Mouse (Mus musculus): ENCODE results near the gene 1700028K03Rik.

The 1700028K03Rik gene

DNA sequence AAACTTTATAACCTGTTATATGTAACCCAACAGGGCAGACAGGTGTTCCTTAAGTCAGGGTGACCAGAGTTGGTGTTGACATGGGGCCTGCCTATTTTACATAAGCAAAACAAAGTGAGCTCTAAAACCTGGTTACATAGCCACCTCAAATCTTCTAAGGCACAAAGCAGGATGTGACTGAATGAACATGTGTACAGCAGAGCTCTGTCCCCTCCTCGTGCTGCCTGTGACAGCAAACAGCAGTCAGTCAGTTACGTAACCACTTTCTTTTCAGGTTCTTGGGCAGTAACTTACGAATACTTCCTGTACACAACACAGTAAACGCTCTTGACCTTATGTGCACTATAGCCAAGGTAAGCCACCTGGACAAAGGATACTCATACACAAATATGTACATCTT lies 11.4 kb downstream of the 1700028K03Rik start:
- no peak for DNase-seq (ENCODE audit: low read depth)

DNA sequence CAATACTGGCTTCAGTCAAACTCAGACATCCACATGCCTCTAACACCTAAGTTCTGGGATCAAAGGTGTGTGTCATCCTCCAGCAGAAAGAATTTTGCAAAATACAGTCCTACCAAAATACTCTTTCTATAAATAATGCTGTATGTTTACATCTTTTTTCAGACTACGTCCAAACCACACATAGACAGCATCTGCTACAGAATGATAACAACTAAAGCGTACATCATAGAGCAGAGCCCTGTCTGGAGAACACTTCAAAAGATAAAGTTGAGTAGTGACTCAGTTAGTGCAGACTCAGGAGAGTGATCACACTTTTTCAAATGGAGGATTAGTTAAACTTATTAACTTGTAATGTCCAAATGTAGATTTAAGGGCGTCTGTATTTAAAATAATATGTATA lies 13.4 kb downstream of the 1700028K03Rik start:
- no peak for DNase-seq (ENCODE audit: low read depth)

DNA sequence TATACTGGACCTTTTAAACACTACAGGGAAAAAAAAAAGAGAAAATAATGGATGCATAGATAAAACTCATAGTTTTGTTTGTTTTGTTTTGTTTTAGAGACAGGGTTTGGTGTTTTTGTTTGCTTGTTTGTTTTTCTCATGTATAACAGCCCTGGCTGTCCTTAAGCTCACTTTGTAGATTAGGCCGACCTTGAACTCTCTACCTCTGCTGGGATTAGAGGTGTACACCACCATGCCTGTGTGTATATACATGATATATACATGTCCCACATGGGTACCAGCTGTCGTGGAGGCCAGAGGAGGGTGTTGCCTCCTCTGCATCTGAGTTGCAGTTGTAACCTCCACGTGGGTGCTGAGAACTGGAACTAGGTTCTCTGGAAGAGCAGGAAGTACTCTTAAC lies 13.9 kb downstream of the 1700028K03Rik start:
- no peak for DNase-seq (ENCODE audit: low read depth)

DNA sequence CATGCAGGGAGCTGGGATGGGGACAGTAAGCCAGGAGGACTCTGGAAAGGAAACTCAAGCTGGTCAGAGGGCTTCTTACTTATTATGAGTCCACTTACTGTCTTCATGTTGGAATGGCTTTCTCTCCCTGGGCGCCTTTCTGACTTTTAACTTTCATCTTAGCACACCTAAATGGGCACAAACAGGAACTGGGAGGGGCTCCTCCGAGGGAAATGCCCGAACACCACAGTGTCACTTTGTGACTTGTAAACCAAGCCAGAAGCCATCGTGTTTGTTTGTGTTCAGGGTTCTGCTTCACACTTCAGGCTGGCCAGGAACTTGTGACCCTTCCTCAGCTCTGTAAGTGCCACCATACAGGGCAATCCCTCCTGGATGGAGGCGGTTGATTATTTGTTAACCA lies 19.8 kb downstream of the 1700028K03Rik start:
- no peak for DNase-seq (ENCODE audit: low read depth)

DNA sequence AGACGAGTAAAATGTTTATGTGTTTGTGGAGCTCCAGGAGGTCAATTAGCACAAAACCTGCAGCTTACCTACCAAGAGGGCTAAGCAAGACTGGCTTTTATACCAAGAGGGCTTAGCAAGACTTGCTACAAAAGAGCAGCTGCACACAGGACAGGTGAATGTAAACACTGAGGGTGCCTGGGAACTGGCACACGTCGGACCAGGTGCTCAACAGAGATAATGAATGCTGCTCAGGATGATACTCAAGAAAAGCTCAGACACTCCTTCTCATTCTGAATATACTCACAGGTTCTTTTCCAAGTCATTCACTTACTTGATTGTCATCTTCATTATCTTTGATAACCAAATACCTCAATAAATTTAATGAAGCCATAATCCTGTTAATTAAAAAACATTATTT lies 22.5 kb downstream of the 1700028K03Rik start:
- DNase-seq (ENCODE audit: low read depth) = no peak

DNA sequence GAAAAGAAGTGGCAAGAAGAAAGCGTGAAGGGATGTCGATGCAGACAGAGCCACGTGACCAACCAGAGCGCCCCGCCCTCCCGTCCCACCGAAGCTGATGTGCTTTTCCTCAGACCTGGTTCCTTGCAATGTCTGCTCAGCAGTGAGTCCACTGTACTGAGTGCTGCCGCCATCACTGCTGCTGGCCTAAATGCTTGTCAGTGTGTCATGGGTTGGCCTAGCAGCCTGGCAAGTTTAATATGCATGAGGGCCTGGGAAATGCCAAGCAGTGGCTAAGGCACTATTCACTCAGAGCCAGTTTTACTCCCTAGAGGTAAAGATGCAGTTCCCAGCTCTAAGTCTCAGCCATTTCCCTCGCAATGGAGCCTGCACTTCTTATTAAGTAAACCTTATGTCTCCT lies 34.6 kb downstream of the 1700028K03Rik start:
- DNase-seq (ENCODE audit: low read depth) = no peak

DNA sequence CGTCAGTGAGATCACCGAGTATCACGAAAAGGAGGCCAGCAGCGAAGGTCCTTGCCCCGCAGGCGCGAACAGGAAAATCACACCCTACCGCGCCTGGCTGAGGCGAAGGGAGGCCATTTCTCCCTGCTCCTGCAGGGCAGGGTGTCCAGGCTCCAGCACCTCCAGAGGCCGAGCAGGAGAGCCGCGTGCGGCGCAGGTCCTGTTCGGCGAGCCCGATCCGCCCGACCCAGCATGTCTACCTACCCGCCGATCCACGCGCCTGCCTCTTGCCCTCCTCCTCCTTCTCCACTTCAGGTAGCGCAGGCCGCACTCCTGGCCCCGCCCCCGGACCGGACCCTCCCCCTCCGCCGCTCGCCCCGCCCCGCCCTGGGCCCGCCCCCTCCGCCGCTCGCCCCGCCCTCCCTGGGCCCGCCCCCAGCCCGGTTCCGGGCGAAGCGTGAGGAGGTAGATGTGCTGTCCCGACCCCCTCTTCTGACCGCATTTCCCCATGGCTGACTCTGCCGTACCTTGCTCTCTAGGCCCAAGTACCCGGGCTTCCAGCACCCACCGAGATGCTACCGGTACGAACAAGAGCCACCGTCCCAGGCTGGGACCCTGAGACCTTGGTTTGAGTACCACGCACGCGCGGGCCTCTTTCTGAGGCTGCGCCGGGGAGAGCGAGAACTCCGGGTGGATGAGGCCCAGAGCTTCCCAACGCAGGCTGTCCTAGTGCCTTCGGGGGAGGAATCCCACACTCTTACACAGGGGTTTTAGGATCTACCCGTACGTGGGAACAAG lies 63.0 kb downstream of the 1700028K03Rik start, which contains the start of the genes Rpap2 and Glmn:
Gene Rpap2, plus strand, starts transcription at position 73 of the 777 bp plus-strand sequence.
Gene Glmn, minus strand, starts transcription at position 588 of the 777 bp plus-strand sequence.
- peak; percentile 47 for DNase-seq (ENCODE audit: low read depth)

DNA sequence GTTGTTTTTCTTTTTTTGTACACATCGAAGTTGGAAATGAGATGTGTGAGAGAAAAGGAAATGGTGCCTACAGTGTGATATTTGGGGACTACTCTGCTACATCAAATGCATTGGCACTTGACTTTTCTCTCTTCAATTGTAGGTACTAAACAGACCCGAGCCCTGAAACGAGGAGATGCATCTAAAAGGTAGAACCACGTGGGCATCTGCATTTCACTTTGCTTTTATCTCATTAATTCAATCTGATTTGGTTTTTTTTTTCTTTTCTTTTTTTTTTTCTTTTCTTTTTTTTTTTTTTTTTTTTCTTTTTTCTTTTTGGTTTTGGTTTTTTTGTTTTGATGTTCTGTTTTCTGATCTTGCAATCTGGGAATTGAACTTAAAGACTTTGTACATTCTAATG lies 63.9 kb downstream of the 1700028K03Rik start:
- no peak for DNase-seq (ENCODE audit: low read depth)
